8 mouse cellular contexts compared by ENCODE assay signal in the genomic region with DNA sequence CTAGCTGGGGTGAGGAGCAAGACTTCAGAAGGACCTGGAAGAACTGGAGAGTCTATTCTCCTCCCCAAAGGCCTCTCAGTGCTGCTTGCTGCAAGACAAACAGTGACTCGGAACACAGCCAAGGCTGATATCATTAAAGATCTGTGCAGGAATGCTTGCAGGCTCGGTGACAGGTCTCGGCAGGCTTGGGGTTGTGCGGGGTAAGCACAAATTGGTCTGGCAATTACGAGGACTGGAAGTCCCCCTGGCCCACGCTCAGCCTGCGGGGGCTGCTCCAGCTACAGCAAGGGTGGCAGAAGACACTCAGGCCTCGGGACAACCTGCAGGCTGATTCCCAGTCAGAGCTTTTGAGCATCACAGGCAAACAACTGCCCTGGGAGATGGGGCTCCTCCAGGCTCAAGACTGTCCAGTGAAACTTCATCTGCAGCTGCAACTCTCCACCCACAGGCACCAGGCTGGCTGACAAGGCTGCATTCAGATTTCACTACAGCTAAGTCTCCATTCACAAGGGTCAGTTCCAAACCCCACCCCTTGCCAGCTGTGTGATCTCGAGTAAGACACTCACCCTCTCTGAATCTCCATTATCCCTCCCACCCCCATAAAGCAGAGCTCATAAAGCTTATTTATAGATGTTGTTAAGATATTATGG. TPM values are rescaled to one million over a fixed set of nuclear protein-coding genes. Genes with fewer than 3 reads are reported as not detected.
DNase-seq lines count a peak whose midpoint lies in the region; ATAC-seq lines count a peak whose summit lies in the region.

No protein-coding gene starts in this region.

- no peak for ATAC-seq in monocyte, adult 5-6 weeks (replicated peaks; ENCODE audit: insufficient number of reproducible peaks, low FRiP score, low TSS enrichment, poor library complexity, severe bottlenecking)

- peak; percentile 22 to 68 for DNase-seq in adrenal gland, adult (ENCODE audit: inconsistent age in 2 of 2, low spot score in 1 of 2)
- DNase-seq in adrenal gland, adult 18-20 months (ENCODE audit: low spot score in 2 of 2), result no peak
- DNase-seq in layer of hippocampus, adult 11-12 months (ENCODE audit: low spot score), result peak; percentile 26
- no peak for DNase-seq in layer of hippocampus, adult 9-10 months (ENCODE audit: low spot score)
- peak; percentile 72 for DNase-seq in kidney, postnatal 10 days
- peak; percentile 31 for DNase-seq in skeletal muscle tissue, adult 2 months (ENCODE audit: low read depth, low spot score)
- no peak for DNase-seq in thymus, adult 18-20 months

RNA-seq across cellular contexts. Expression of gene Sez6l, which starts 31.0 kb away (rescaled TPM):
- 1 to 10 TPM; 4.3 to 5.3 TPM for total RNA-seq in adrenal gland, adult 18-20 months (2021)
- 0.67 TPM in 1 of 3 replicates, not detected in the others for total RNA-seq in monocyte, adult 5-6 weeks (2017)

Comparison
In these comparisons a context has a peak if more than half of its experiments do, and no peak if none do; other contexts are left out.
1. DNase-seq: peak in adrenal gland, adult (2 of 2), layer of hippocampus, adult 11-12 months (single experiment), kidney, postnatal 10 days (single experiment) and skeletal muscle tissue, adult 2 months (single experiment); none in adrenal gland, adult 18-20 months (0 of 2), layer of hippocampus, adult 9-10 months (single experiment) and thymus, adult 18-20 months (0 of 2).